Mouse (Mus musculus) small intestine, adult 2 months (tissue): ENCODE data around the gene Sgk1. TPM values are rescaled to one million over a fixed set of nuclear protein-coding genes. Genes with fewer than 3 reads are reported as not detected.

Source experiments
- H3K27ac ChIP-seq: fragments of 200-500 bp; 2 replicates; pipeline ENCODE4 v1.5.1; 2012; ENCODE audit warnings: low read depth, low read length, control low read depth, inconsistent platforms; ENCODE audit not compliant: insufficient read depth
- H3K27me3 ChIP-seq: fragments of 200-500 bp; 2 replicates; pipeline ENCODE4 v1.6.1; 2012; ENCODE audit warnings: mild to moderate bottlenecking, moderate library complexity, low read length, inconsistent platforms; ENCODE audit not compliant: control insufficient read depth, insufficient read depth
- H3K36me3 ChIP-seq: fragments of 200-500 bp; 2 replicates; pipeline ENCODE4 v1.6.1; 2012; ENCODE audit warnings: mild to moderate bottlenecking, low read length, control low read depth, inconsistent platforms; ENCODE audit not compliant: control insufficient read depth, insufficient read depth
- H3K4me1 ChIP-seq: fragments of 200-500 bp; 2 replicates; pipeline ENCODE4 v1.6.1; 2012; ENCODE audit warnings: low read length, inconsistent platforms, mixed read lengths; ENCODE audit not compliant: control insufficient read depth, insufficient read depth, insufficient read length
- H3K4me3 ChIP-seq: fragments of 200-500 bp; 2 replicates; pipeline ENCODE4 v1.5.1; 2012; ENCODE audit warnings: low read depth, mild to moderate bottlenecking, control low read depth, inconsistent platforms, low read length, moderate library complexity
- CTCF ChIP-seq: fragments of 200-500 bp; IDR thresholded peaks from 2 replicates; pipeline ENCODE4 v1.5.1; 2012; ENCODE audit warnings: low read depth, mild to moderate bottlenecking, control low read depth, inconsistent platforms, low read length, moderate library complexity, mixed read lengths; ENCODE audit not compliant: insufficient replicate concordance, insufficient read length; ENCODE audit errors: extremely low read depth
- POLR2A ChIP-seq: fragments of 200-500 bp; IDR thresholded peaks from 2 replicates; pipeline ENCODE4 v1.6.1; 2012; ENCODE audit warnings: low read depth, mild to moderate bottlenecking, control low read depth, inconsistent platforms, low read length, moderate library complexity
- WGBS: fragments of 180-500 bp; shearing (Covaris S2); methylation state at CpG from one replicate; pipeline ENCODE4 v1.1.7; 2018; 5-methylcytosine and 5-hydroxymethylcytosine counted together
- polyA plus RNA-seq: library from polyadenylated mRNA; depleted of rRNA; stranded (reverse); fragments of >200 nt; gene quantifications from 2 replicates; pipeline ENCODE4 v1.2.3, GENCODE M21; 2012

The Sgk1 gene
- polyA plus RNA-seq, 1 experiment: 44.9 TPM

GRCm38 (mm10) chr10:21991351-21991840 lies 109.4 kb downstream of the Sgk1 start:
- no peak; the same call in 1 of the 2 replicates for TF ChIP-seq POLR2A
- TF ChIP-seq CTCF: peak; percentile 64; the same call in 1 of the 2 replicates
- WGBS: 19% methylated on average over 17 of the region's 17 CpGs

GRCm38 (mm10) chr10:21991986-21992833 lies 110.2 kb downstream of the Sgk1 start:
- Histone ChIP-seq H3K36me3 (peaks cover 17% of the 10 kb centered on the region), H3K27ac (peak overlapping the region; percentile 77), H3K4me1 (peaks cover 6% of the 10 kb centered on the region; the same call in 1 of the 2 replicates), H3K4me3 (peak overlapping the region; percentile 62), H3K27me3 (no peaks in the 10 kb centered on the region)
- TF ChIP-seq POLR2A: peak; percentile 38; the same call in 1 of the 2 replicates
- no peak for TF ChIP-seq CTCF
- 14% methylated on average over 17 of the region's 17 CpGs for WGBS

More at GRCm38 (mm10) chr10:21991351-21991840, 109.4 kb downstream of the Sgk1 start:
- no peaks in the 10 kb centered on the region for H3K27me3 ChIP-seq
- H3K4me1 ChIP-seq: peaks cover 6% of the 10 kb centered on the region; the same call in 1 of the 2 replicates
- H3K4me3 ChIP-seq: peak overlapping the region; percentile 44
- peak overlapping the region; percentile 77; the same call in 1 of the 2 replicates for H3K27ac ChIP-seq
- H3K36me3 ChIP-seq: peaks cover 9% of the 10 kb centered on the region

- H3K4me3 ChIP-seq: peak overlapping the region; percentile 62
- no peaks in the 10 kb centered on the region for H3K27me3 ChIP-seq
- peak overlapping the region; percentile 77 for H3K27ac ChIP-seq
- 2% methylated on average over 30 of the region's 30 CpGs for whole genome bisulfite sequencing
- peak; percentile 58 for TF ChIP-seq CTCF
- TF ChIP-seq POLR2A: no peak
- H3K36me3 ChIP-seq: peaks cover 24% of the 10 kb centered on the region
- peaks cover 6% of the 10 kb centered on the region; the same call in 1 of the 2 replicates for H3K4me1 ChIP-seq
Observed at GRCm38 (mm10) chr10:21992834-21993514, 111.0 kb downstream of the Sgk1 start.

GRCm38 (mm10) chr10:21993515-21994373 lies 111.8 kb downstream of the Sgk1 start:
- peak overlapping the region; percentile 90 for H3K4me3 ChIP-seq
- H3K36me3 ChIP-seq: peaks cover 29% of the 10 kb centered on the region
- H3K27ac ChIP-seq: peak overlapping the region; percentile 94
- 2% methylated on average over 60 of the region's 60 CpGs for WGBS
- no peaks in the 10 kb centered on the region for H3K27me3 ChIP-seq
- peaks cover 6% of the 10 kb centered on the region; the same call in 1 of the 2 replicates for H3K4me1 ChIP-seq
- no peak for TF ChIP-seq CTCF
- no peak; the same call in 1 of the 2 replicates for TF ChIP-seq POLR2A

- Histone ChIP-seq H3K4me3 (peak overlapping the region; percentile 90), H3K4me1 (peaks cover 6% of the 10 kb centered on the region; the same call in 1 of the 2 replicates), H3K27me3 (no peaks in the 10 kb centered on the region), H3K27ac (peak overlapping the region; percentile 94), H3K36me3 (peaks cover 33% of the 10 kb centered on the region)
- WGBS: under 1% methylated on average over 40 of the region's 40 CpGs
- TF ChIP-seq POLR2A (peak; percentile 98), CTCF (no peak)
Observed at GRCm38 (mm10) chr10:21994431-21994914, 112.5 kb downstream of the Sgk1 start.

- 3% methylated on average over 12 of the region's 12 CpGs for WGBS
- Histone ChIP-seq H3K27ac (peak overlapping the region; percentile 88), H3K4me1 (peaks cover 6% of the 10 kb centered on the region; the same call in 1 of the 2 replicates), H3K4me3 (peak overlapping the region; percentile 90; the same call in 1 of the 2 replicates), H3K27me3 (no peaks in the 10 kb centered on the region), H3K36me3 (peaks cover 33% of the 10 kb centered on the region)
- no peak for TF ChIP-seq POLR2A
- no peak for TF ChIP-seq CTCF
Observed at GRCm38 (mm10) chr10:21995221-21995620, 113.2 kb downstream of the Sgk1 start.
